Mouse (Mus musculus): ENCODE measurements around the gene Gcn1l1.

The Gcn1l1 gene

DNA sequence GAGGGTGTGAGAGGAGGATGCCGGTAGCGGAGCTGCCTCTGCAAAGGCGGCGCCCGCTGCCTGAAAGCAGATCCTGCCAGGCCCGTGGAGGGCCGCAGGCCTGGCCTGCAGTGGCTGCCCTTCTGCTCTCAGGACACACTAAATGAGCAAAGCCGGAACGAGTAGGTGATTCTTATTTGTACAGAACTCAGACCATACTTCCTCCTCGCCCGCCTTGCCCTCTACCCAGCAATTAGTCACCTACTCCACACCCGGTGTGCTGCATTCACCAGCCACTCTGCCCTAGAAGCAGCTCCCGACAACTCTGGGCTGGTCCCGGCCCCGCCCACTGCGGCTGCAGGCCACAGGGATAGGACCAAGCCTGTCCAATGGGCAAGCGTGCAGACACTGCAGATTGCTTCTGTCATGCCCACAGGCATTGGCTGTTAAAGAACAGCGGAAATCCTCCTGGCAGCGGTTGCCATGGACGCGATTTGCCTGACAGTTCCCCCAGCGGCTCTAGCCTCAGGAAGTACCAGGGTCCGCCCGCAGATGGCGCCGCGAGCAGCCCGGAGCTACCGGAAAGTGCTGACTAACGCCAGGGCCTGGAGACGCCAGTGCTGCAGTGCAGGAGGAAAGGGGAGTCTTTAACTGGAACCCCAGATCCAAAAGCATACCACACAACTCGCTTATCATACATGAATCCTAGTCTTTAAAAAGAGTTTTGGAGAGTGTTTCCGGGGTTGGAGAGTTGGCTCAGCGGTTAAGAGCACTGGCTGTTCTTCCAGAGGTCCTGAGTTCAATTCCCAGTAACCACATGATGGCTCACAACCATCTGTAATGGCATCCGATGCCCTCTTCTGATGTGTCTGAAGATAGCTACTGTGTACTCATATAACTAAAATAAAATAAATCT is 87.9 kb downstream of the Gcn1l1 start:
- CTCF ChIA-PET = interaction anchor here (0.5 kb wide), 1 partner anchor 1041 kb away, joined by 5 read pairs; no protein-coding TSS in a partner anchor

DNA sequence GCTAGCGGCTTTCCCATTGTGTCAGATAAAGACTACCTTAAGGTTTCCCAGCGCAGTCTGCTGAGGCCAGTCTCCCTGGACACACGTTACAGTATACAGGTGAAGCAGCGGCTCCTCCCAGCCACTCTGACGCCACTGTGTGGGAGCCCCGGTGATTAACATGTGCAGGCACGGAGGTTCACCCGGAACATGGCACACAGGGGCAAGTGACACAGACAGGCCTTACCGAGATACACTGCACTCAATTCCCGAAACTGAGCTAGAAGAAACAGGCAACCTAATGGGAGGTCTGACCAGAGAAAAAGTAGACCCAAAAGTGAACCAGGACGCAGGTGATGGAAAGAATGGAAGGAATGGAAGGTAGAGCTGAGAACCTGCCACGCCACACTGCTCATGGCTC is 88.7 kb downstream of the Gcn1l1 start:
- CTCF ChIA-PET = interaction anchor here (0.5 to 0.6 kb wide), 2 partner anchors 20 to 1042 kb away, joined by 4 to 5 read pairs; no protein-coding TSS in a partner anchor

DNA sequence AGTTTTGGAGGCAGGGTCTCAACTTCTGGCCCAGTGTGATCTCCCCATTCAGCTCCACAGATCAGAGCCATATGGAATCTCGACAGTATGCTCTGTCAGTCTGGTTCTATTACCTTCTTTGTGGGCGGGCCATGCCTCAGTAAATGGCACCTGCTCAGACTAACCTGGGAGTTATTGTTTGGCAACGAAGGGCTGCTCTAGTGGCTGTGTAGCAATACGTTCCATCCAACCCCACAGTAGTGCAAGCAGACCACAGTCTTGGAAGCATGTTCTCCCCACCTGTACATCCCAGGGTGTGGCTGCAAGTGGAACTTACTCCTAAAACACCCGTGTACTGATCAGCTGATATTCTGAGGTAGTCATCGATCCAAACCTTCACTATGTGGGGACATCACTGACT is 91.6 kb downstream of the Gcn1l1 start:
- CTCF ChIA-PET = no interaction called here

DNA sequence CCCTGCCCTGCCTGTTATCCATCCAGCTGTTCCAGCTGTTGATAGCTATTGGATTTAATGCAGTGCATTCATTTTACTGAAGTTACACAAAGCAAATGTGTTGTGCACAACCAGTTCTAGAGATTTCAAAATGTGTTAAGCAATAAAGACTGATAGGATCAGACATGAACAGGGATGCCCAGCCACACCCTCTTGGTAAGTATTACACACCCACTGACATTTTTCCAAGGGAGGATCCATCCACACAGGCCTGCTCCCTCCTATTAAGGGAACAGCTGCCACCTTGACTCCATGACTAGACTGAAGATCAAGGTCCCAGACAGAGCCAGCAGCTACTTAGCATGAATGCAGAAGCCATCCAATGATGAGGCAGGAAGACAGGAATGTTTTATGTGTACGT is 92.2 kb downstream of the Gcn1l1 start:
- CTCF ChIA-PET = no interaction called here

DNA sequence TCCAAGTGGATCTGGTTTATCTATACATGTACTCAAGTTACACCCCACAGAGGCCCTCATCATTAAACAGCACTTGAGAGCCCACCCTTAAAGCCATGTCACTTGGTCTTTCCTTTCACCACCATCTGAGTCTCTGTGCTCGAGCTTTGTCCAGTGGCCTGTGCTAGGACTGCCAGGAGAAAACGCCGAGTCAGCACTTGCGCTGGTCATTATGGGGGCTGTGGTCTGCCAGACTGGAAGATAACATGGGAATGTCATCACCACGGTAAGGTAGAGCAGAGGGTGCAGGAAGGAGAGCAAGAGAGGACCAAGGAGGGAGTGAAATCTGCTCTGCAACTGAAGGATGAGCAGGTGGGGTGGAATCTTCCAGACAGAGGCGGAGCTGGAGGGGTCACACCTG is 93.3 kb downstream of the Gcn1l1 start:
- CTCF ChIA-PET = no interaction called here

DNA sequence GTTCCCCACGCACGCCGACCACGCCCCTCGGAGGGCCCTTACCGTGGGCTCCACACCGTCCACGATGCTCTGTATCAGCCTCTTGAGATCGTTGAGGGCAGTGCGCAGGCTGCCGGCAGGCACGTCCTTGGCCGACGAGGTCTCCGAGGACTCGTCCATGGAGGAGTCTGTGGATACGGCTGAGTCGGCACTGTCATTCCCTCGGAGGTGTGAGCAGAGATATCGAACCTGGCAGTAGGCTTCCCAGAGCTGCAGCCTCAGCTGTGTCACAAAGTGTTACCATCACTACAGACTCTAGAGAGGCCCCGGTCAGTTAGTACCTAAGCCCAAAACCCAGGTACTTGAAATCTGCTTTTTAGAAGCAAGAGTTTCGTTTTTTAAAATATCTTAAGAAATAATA is 97.6 kb downstream of the Gcn1l1 start:
- CTCF ChIA-PET = no interaction called here

DNA sequence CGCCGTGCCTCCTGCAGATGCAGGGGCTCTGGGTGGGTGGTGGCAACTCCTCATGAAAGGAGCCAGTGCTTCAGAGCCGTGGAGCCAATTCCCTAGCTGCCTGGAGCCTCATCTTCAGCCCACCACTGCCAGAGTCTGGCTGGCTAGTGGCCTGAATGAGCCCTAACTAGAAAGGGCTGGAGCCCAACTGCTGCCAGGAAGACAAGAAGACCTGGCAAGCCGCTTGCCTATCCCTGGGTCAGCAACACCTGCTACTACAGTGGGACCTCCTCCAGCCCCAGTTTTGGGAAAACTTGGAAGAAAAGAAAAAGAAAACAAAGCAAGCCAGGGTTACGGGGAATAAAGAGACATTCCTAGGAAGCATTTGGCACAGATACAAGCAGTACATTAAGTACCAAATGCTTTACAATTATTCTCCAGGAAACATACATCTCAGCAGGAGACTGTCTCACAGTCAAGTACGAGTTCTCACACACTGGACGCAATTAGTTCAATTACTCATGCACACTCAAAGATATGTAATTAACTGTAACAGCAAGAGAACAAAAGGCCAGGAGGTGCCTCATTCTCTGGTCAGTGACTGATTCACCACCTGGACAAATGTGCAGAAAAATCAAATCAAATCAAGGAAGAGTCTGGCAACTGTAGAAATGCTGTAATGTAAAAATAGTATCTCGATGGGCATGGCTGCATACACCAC is 101.5 kb downstream of the Gcn1l1 start:
- CTCF ChIA-PET = no interaction called here

DNA sequence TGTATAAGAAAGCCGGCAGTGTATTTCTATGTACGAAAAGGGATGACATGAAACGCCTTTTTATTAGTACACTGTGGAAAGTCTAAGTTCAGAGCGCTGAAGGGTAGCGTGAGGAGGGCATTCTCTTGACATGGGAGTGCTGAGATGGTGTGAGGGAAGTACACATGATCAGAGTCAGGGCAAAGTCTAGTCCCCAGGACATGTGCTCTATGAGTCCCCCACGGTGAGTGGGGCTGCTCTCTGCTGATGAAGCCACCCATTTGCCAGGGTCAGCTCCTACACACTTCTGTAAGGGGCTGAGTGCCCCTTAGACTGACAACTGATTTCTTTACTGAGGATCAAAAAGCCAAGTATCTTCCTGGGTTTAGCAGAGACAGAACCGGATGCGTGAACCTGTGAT is 102.2 kb downstream of the Gcn1l1 start:
- CTCF ChIA-PET = no interaction called here

DNA sequence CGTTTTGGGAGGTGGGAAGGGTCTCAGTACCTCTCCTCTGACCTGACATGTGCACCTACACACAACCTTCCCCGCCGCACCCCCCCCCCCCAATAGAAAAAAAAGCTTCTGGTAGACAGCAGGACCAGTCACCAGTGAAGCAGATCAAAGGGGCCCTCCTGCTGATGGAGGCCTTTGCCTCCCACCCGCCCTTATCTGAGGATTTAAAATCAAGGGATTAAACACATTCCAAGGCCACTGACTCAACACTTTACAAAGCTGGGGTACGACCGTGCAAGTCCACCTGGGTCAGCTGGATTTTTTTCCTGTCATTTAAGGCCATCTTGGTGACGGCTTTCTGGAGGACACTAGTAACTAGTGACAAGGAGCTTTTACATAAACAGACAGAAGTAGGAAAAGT is 102.8 kb downstream of the Gcn1l1 start:
- CTCF ChIA-PET = no interaction called here

DNA sequence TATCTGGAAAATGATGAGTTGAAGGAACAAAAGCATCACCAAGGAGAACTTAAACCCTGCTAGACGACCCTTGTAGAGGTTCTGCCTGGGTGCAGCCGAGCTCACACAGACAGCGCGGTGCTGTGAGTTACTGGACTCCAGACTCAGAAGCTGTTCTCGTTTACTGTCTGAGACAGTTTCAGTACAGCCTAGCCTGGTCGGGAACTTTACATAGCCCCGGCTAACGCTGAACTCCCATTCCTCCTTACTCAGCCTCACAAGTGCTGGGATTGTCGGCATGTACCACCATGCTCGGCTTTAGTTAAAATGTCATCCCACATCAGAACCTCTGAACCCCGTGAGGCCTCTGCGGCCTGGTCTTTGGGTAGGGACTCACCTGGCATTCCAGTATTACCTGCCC is 103.9 kb downstream of the Gcn1l1 start:
- CTCF ChIA-PET = no interaction called here

DNA sequence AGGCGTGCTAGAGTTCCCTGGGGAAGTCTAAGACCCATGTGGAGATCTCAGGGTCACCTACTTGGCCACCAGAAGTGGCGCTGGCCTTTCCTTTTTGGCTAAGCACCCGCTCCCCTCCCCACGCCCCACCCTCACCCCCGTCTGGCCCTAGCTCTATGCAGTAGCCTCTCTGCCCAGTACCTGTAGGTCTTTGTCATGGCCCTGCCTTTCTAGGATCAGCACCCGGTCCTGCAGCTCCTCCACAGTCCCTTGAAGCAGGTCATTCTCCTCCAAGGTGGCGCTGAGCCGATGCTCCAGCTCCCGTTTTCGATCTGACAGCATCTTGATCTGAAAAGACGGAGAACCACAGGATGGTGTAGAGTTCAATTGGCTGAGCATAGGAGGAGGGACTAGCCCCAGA is 104.9 kb downstream of the Gcn1l1 start:
- CTCF ChIA-PET = no interaction called here

DNA sequence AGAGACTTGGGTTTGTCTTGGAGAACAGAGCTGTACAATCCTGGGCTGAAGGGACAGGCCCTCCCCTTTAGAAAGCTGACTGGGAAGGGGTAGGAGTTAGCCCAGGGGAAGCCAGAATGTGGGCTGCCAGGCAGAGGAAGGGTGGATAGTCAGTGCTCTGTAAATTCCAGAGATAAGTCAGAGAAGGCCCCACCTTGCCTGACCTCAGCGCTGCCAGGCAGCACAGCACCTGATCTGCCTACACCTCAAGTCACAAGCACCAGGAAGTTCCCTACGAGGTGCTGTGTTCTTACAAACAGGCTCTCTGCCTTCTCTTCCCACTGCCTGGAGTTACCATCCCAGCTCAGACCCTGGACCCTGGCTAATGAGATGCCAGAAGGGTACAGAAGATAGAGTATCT is 105.4 kb downstream of the Gcn1l1 start:
- CTCF ChIA-PET = no interaction called here

DNA sequence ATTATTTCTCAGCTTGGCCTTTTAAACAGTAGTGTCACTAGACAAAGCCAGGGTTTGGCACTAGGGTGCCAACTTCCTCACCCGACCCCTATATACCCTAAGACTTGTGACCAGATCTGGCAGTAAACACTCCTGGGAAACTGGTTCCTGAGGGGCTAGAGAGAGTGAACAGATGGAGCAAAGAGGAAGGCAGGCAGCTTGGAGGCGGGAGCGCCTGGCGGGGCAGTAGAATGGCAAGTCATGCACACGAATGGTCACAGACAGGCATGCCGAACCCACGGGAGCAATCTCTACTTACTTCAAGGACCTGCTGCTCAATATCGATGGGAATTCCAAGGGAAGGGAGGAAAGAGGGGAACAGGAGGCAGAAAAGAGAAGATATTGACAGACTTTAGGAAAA is 106.8 kb downstream of the Gcn1l1 start:
- CTCF ChIA-PET = no interaction called here

Data from spleen, embryonic (tissue).